Mouse (Mus musculus) testis, adult 2 months (tissue): ENCODE results near the gene Pelo.

Experiments used
- CTCF ChIP-seq: fragments of 200-500 bp; IDR thresholded peaks from 2 replicates; pipeline ENCODE4 v1.5.1; 2012; ENCODE audit warnings: low read depth, mild to moderate bottlenecking, inconsistent platforms, low read length, moderate library complexity; ENCODE audit not compliant: control insufficient read depth, insufficient read depth, insufficient replicate concordance
- POLR2A ChIP-seq: fragments of 200-500 bp; IDR thresholded peaks from 2 replicates; pipeline ENCODE4 v1.6.1; 2012; ENCODE audit warnings: low read depth, mild to moderate bottlenecking, inconsistent platforms, low read length, moderate library complexity; ENCODE audit not compliant: control insufficient read depth

DNA sequence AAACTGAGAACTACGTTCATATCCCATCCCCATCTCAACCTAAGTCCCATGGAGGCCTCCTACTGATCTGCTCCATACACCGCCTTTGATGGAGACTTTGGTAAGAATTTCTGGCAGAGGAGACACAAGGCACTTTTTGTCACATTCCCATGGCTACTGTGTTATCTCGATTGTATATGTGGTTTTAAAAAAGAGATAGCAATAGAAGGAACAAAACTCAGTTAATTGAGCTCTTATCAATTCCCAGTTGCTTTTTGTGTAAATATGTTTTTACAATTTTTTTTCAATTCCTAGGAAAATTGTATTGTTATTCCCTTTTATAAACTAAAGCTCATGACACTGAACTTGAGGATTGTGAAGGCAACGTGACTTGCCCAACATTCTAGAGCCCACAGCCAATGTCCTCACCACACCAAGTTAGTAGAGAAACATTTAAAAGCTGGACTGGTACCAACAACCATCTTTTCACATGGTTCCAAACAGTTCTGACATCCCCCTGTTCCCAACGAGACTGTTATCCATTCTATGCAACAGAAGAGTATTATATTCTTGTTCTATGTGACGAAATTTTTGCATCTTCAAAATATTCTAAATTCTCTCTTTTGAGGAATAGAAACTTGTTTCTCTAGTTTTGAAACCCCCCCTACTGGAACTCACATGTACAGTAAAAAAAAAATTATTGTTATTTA, 10.8 kb downstream of the Pelo start:
- TF ChIP-seq CTCF, result no peak
- TF ChIP-seq POLR2A, result no peak
